Mouse (Mus musculus): ENCODE measurements around the gene Cyp2c50. TPM values are rescaled to one million over a fixed set of nuclear protein-coding genes. Genes with fewer than 3 reads are reported as not detected.
"Not testable (repeated sequence)": the region's sequence is repeated elsewhere in the genome, so short reads cannot be mapped to it uniquely, and the experiment has no call there.

Gene Cyp2c50
- 9.3 TPM in 1 of 2 replicates, not detected in the other for total RNA-seq (2021)
- long read RNA-seq, transcript Cyp2c50-202 (9 exons, 1,812 nt): major isoform, 915 of 1,038 reads
- long read RNA-seq, transcript Cyp2c50-203 (4 exons, 1,824 nt): minor isoform, 34 of 1,038 reads
- long read RNA-seq, partial matches to known transcripts: 63 of 1,038 reads
- long read RNA-seq, other reads (novel, unspliced or antisense): 25 of 1,038 reads

DNA sequence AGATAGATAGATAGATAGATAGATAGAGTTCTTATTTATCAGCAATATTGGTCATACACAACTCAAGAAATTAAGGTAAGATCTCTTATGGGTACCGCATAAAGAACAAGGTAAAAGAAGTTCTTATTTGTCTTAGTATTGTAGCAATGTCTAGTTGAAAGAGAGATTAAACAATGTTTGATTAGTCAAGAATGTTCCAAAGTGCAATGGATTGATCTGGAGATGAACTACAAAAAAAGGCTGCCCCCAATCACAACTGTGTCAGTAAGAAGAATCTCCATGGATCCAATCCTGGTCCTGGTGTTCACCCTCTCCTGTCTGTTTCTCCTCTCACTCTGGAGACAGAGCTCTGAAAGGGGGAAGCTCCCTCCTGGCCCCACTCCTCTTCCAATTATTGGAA is at the start of gene Cyp2c50:
Gene Cyp2c50, plus strand, starts transcription at position 268 of the 400 bp plus-strand sequence.
- DNase-seq: not testable (repeated sequence)

DNA sequence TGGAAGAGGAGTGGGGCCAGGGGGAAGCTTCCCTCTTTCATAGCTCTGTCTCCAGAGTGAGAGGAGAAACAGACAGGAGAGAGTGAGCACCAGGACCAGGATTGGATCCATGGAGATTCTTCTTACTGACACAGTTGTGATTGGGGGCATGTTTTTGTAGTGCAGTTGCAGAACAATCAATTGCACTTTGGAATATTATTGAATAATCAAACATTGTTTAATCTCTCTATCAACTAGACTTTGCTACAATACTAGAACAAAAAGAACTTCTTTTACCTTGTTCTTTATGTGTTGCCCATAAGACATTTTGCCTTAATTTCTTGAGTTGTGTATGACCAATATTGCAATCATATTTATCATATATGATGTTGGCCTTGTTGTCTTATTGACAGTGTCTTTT is 15.8 kb upstream of the Cyp2c50 start, which contains the start of gene Cyp2c54:
Gene Cyp2c54, minus strand, starts transcription at position 127 of the 400 bp plus-strand sequence.
- no peak for DNase-seq

DNA sequence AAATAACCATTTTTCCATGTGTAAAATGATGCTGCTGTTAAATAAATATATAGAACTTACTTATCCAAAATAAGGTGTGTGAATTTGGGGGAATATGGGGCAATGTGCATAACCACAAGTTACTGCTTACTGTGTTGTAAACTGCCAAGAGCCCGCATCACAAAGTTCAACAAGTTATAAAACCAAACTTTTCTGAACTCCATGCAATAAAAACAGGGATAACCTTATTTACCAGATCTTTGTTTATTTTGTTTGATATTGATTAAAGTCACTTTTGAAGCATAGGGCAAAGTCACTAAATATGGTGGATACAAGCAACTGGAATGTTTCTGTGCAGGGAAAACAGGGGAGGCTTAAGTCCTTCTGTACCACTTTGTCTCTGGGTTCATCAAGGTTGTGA is 1.1 kb upstream of the Cyp2c50 start:
- no peak for DNase-seq

DNA sequence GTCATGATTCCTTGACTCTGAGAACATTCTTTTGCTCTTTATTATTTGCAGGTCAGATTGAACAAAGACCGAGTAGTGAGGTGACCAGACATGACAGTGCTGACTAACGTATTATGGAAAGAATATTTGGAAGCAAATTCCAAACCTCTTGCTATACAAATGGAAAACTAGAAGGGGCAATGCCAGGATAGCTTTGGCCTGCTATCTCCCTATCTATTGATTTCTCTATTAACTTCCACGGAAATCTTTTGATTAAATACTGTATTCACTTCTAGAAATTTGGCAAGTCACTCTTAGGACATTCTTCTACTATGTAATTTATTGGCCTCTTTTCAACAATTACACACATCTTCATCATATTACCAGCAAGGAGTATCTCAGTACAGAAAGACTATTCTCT is 1.6 kb downstream of the Cyp2c50 start:
- DNase-seq: no peak

DNA sequence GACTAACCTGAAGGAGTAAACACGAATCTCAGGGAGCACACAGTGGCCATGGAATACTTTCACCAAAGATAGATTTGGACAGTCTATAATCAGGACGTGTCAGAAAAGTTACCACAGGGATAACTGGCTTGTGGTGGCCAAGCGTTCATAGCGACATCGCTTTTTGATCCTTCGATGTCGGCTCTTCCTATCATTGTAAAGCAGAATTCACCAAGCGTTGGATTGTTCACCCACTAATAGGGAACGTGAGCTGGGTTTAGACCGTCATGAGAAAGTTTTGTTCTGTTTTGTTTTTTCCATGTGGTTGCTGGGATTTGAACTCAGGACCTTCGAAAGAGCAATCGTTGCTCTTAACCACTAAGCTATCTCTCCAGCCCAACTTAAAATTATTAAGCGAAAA is 30.1 kb downstream of the Cyp2c50 start:
- not testable (repeated sequence) for DNase-seq

DNA sequence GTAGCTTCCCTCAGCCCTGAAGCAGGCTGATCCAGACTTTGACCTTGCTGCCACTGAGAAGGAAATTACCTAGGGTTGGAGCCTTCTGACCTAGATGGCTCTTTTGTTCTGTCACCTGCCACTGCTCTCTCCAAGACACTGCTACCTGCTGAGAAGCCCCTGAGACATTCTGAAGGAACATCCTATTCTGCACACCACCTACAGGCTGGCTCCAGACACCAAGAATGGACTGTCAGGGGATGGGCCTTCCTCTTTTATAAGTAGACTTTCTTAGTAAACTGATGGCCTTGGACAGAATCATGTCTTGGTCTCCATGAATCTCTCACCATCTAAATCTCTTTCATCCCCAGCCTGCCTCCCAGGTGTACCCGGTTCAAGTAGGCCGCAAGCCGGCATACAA is 35.7 kb downstream of the Cyp2c50 start:
- not testable (repeated sequence) for DNase-seq

DNA sequence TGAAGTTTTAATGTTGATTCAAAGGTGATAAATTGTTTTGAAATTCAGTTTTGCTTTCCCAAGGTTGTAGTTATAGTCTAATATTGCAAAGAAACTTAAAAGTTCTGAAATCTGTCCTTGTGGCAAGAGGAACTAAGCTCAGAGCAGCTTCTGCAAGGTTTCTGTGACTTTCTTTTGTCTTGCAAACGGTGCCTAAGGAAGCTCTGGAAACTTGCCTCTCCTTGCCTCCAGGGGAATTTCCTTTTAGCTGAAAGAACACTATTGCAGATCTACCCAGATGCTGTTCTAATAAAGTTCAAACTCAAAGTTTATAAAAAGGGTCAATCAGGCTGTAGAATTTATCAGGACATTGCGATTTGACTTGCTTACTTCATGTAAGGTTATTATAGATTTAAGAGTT is 37.5 kb downstream of the Cyp2c50 start:
- not testable (repeated sequence) for DNase-seq

Other genes starting within 250 kb of the Cyp2c50 start
- 9.1 TPM in 1 of 2 replicates, not detected in the other for gene Cyp2c69, start 202.9 kb upstream of the Cyp2c50 start, total RNA-seq (2021)
- 3.9 TPM in 1 of 2 replicates, not detected in the other for gene Cyp2c37, start 97.3 kb upstream of the Cyp2c50 start, total RNA-seq (2021)
- gene Cyp2c54, start 15.9 kb upstream of the Cyp2c50 start, total RNA-seq (2021): 4.3 TPM in 1 of 2 replicates, not detected in the other
- gene Cyp2c70, start 97.6 kb downstream of the Cyp2c50 start, total RNA-seq (2021): 0.24 and 5.6 TPM in 2 replicates
- 19.3 and 22.0 TPM in 2 replicates for gene Pdlim1, start 182.2 kb downstream of the Cyp2c50 start, total RNA-seq (2021)

Measured in adrenal gland, postnatal 25 days (tissue).